Mouse (Mus musculus): ENCODE measurements at regions not wholly inside any gene's neighbourhood (a gene's known extent, or its start where the extent isn't known, plus 50 kb on each side); places are given as distances from the start of the nearest gene placed in this dataset.

- Histone ChIP-seq H3K4me2 (ENCODE audit: insufficient read depth, low read depth, poor library complexity, severe bottlenecking) (peak overlapping the region; percentile 93), H3K9ac (ENCODE audit: insufficient read depth, low read depth) (peak overlapping the region; percentile 99), H3K79me2 (replicated peaks; ENCODE audit: control insufficient read depth, extremely low read depth, insufficient read depth, poor library complexity, severe bottlenecking) (peaks cover 2% of the 10 kb centered on the region; the same call in 1 of the 2 replicates), H3K27me3 (replicated peaks) (no peaks in the 10 kb centered on the region), H3K4me3 (replicated peaks in 1 of 3; ENCODE audit: low read depth in 2 of 3, low read length in 2 of 3, poor library complexity in 1 of 3) (peak overlapping the region in 2 of 3 experiments; percentile 7 to 38), H3K36me3 (replicated peaks in 1 of 2; ENCODE audit: control insufficient read depth in 1 of 2, insufficient read depth in 1 of 2, low read length in 1 of 2) (peaks cover 0 to 3% of the 10 kb centered on the region in 2 experiments), H3K27ac (ENCODE audit: insufficient read depth, low read depth) (peak overlapping the region; percentile 66), H3K9me3 (replicated peaks; ENCODE audit: low read length) (no peaks in the 10 kb centered on the region), H3K4me1 (ENCODE audit: control insufficient read depth in 1 of 2, insufficient read depth in 2 of 2) (peaks cover 2 to 25% of the 10 kb centered on the region in 2 experiments; a peak in 3 of 4 replicates)
- in situ Hi-C loops (cut with MboI; ENCODE audit: low pct_ligation_motif_present, low pct_unique_long_range_greater_than_20kb, low sequenced_read_pairs) (loop anchor here (5.0 kb wide), 1 partner anchor 41 kb away; no protein-coding TSS in a partner anchor), dilution Hi-C loops (cut with MboI; ENCODE audit: extremely low pct_ligation_motif_present, extremely low pct_unique_long_range_greater_than_20kb, low sequenced_read_pairs) (no loop called here)
- DNase-seq (ENCODE audit: extremely low read depth): no peak
- TF ChIP-seq JUN (IDR thresholded peaks at IDR 0.05; ENCODE audit: insufficient read depth, low read depth, low read length) (no peak), RAD21 (IDR thresholded peaks at IDR 0.05; ENCODE audit: low read depth, low read length) (no peak; the same call in none of the 2 replicates), MXI1 (IDR thresholded peaks at IDR 0.05; ENCODE audit: low read depth, low read length) (no peak), MAFK (IDR thresholded peaks at IDR 0.05; ENCODE audit: insufficient replicate concordance, low read length) (no peak), TBP (conservative IDR thresholded peaks at IDR 0.05; ENCODE audit: low read depth, low read length) (0 out of 2 replicates have a peak, but pooled peaks have one; percentile 58), EP300 (IDR thresholded peaks at IDR 0.05; ENCODE audit: low read length) (no peak), UBTF (IDR thresholded peaks at IDR 0.05; ENCODE audit: low read depth, low read length) (no peak), NRF1 (IDR thresholded peaks at IDR 0.05; ENCODE audit: low read depth, low read length) (no peak), JUND (conservative IDR thresholded peaks at IDR 0.05; ENCODE audit: low read depth, low read length) (no peak), RCOR1 (conservative IDR thresholded peaks at IDR 0.05; ENCODE audit: low read depth, low read length) (no peak), E2F4 (IDR thresholded peaks at IDR 0.05; ENCODE audit: insufficient replicate concordance, low read depth, low read length) (no peak), USF2 (conservative IDR thresholded peaks at IDR 0.05; ENCODE audit: low read depth, low read length) (no peak), MEF2A (IDR thresholded peaks at IDR 0.05; ENCODE audit: borderline replicate concordance, low read depth, low read length) (no peak), CTCF (conservative IDR thresholded peaks at IDR 0.05 in 1 of 2, IDR thresholded peaks at IDR 0.05 in 1 of 2; ENCODE audit: low read depth in 2 of 2, low read length in 2 of 2) (no peak), BHLHE40 (IDR thresholded peaks at IDR 0.05; ENCODE audit: low read depth, low read length) (no peak), SIN3A (IDR thresholded peaks at IDR 0.05; ENCODE audit: low read length) (no peak; the same call in 1 of the 2 replicates), ZC3H11A (IDR thresholded peaks at IDR 0.05; ENCODE audit: low read depth, low read length) (no peak), CHD1 (IDR thresholded peaks at IDR 0.05; ENCODE audit: low read depth, low read length) (peak; percentile 81; the same call in 1 of the 2 replicates), SMC3 (IDR thresholded peaks at IDR 0.05; ENCODE audit: low read depth, low read length) (no peak), GABPA (IDR thresholded peaks at IDR 0.05; ENCODE audit: insufficient replicate concordance, low read depth, low read length) (no peak), ZKSCAN1 (IDR thresholded peaks at IDR 0.05; ENCODE audit: borderline replicate concordance, low read depth, low read length) (no peak), NELFE (IDR thresholded peaks at IDR 0.05; ENCODE audit: low read depth, low read length) (0 out of 2 replicates have a peak, but pooled peaks have one; percentile 23), MAZ (IDR thresholded peaks at IDR 0.05; ENCODE audit: low read depth, low read length) (no peak), KAT2A (IDR thresholded peaks at IDR 0.05; ENCODE audit: insufficient replicate concordance, low read length) (no peak), ZMIZ1 (IDR thresholded peaks at IDR 0.05; ENCODE audit: low read depth, low read length) (peak; percentile 33; the same call in 1 of the 2 replicates), TCF12 (IDR thresholded peaks at IDR 0.05; ENCODE audit: low read depth, low read length) (no peak), ETS1 (conservative IDR thresholded peaks at IDR 0.05; ENCODE audit: low read depth, low read length) (no peak), ZNF384 (IDR thresholded peaks at IDR 0.05; ENCODE audit: low read depth, low read length) (no peak), POLR2AphosphoS2 (IDR thresholded peaks at IDR 0.05; ENCODE audit: low read depth, low read length) (no peak), POLR2A (IDR thresholded peaks at IDR 0.05; ENCODE audit: low read depth, low read length) (0 out of 2 replicates have a peak, but pooled peaks have one; percentile 8), MYC (IDR thresholded peaks at IDR 0.05; ENCODE audit: low read depth, low read length) (no peak), HCFC1 (IDR thresholded peaks at IDR 0.05; ENCODE audit: low read depth, low read length) (0 out of 2 replicates have a peak, but pooled peaks have one; percentile 24), CHD2 (IDR thresholded peaks at IDR 0.05; ENCODE audit: low read length) (0 out of 2 replicates have a peak, but pooled peaks have one; percentile 9), USF1 (IDR thresholded peaks at IDR 0.05; ENCODE audit: low read depth, low read length) (no peak), IRF4 (IDR thresholded peaks at IDR 0.05; ENCODE audit: low read depth, low read length) (no peak), PAX5 (IDR thresholded peaks at IDR 0.05; ENCODE audit: low read length) (no peak), ELF1 (IDR thresholded peaks at IDR 0.05; ENCODE audit: low read depth, low read length) (no peak), MAX (IDR thresholded peaks at IDR 0.05; ENCODE audit: low read length) (no peak)
These were observed 66.6 kb upstream of the Chd2 start for GRCm38 (mm10) chr7:73608070-73608803.

All from CH12.LX (cell line).